Mouse (Mus musculus): ENCODE measurements around the gene Cobl.

The Cobl gene

GRCm38 (mm10) chr11:12219594-12220530, 244.9 kb downstream of the Cobl start:
- no peak for DNase-seq (ENCODE audit: low read depth)

- no peak for DNase-seq (ENCODE audit: low read depth)
These were observed 247.9 kb downstream of the Cobl start for GRCm38 (mm10) chr11:12216897-12217296.

GRCm38 (mm10) chr11:12215582-12215981, 249.2 kb downstream of the Cobl start:
- DNase-seq (ENCODE audit: low read depth): no peak

GRCm38 (mm10) chr11:12208574-12208973, 256.2 kb downstream of the Cobl start:
- no peak for DNase-seq (ENCODE audit: low read depth)

GRCm38 (mm10) chr11:12205201-12206161, 259.3 kb downstream of the Cobl start:
- no peak for DNase-seq (ENCODE audit: low read depth)

- DNase-seq (ENCODE audit: low read depth): no peak
These were observed 265.3 kb downstream of the Cobl start for GRCm38 (mm10) chr11:12199441-12199840.

GRCm38 (mm10) chr11:12198700-12199349, 265.9 kb downstream of the Cobl start:
- DNase-seq (ENCODE audit: low read depth): no peak

- DNase-seq (ENCODE audit: low read depth): no peak
These were observed 266.7 kb downstream of the Cobl start for GRCm38 (mm10) chr11:12198017-12198416.

- no peak for DNase-seq (ENCODE audit: low read depth)
These were observed 267.2 kb downstream of the Cobl start for GRCm38 (mm10) chr11:12197542-12197941.

- no peak for DNase-seq (ENCODE audit: low read depth)
These were observed 269.4 kb downstream of the Cobl start for GRCm38 (mm10) chr11:12195390-12195789.

- DNase-seq (ENCODE audit: low read depth): no peak
These were observed 271.4 kb downstream of the Cobl start for GRCm38 (mm10) chr11:12193369-12193768.

GRCm38 (mm10) chr11:12191386-12191785, 273.4 kb downstream of the Cobl start:
- no peak for DNase-seq (ENCODE audit: low read depth)

- no peak for DNase-seq (ENCODE audit: low read depth)
These were observed 274.3 kb downstream of the Cobl start for GRCm38 (mm10) chr11:12190417-12190816.
